Mouse (Mus musculus) liver, embryonic 11.5 days (tissue): Measurements from ENCODE around the gene Teddm2. TPM values are rescaled to one million over a fixed set of nuclear protein-coding genes. Genes with fewer than 3 reads are reported as not detected.

Source experiments
- ATAC-seq: fragments of 200-750 bp; cut with Nextera tagmentation; replicated peaks from 2 replicates; pipeline ENCODE4 v1.8.0; 2017; ENCODE audit warnings: moderate number of reproducible peaks, mild to moderate bottlenecking, moderate TSS enrichment, moderate library complexity; ENCODE audit not compliant: low FRiP score
- DNase-seq: peaks from one replicate; pipeline ENCODE4 v3.0.0-alpha.2; 2017; ENCODE audit warnings: low spot score
- H3K27ac ChIP-seq: fragments of 300-500 bp; sonication (generic); 2 replicates; pipeline ENCODE4 v1.5.1; 2014; ENCODE audit warnings: mild to moderate bottlenecking, low read depth, low read length, control low read depth
- H3K27me3 ChIP-seq: fragments of 300-500 bp; sonication (generic); replicated peaks from 2 replicates; pipeline ENCODE4 v1.6.1; 2014; ENCODE audit warnings: low read length, mixed read lengths; ENCODE audit not compliant: control insufficient read depth, insufficient read depth
- H3K36me3 ChIP-seq: fragments of 300-500 bp; sonication (generic); 2 replicates; pipeline ENCODE4 v1.6.1; 2014; ENCODE audit warnings: mild to moderate bottlenecking, low read length, moderate library complexity, mixed read lengths; ENCODE audit not compliant: control insufficient read depth, insufficient read depth
- H3K4me1 ChIP-seq: fragments of 300-500 bp; sonication (generic); replicated peaks from 2 replicates; pipeline ENCODE4 v1.6.1; 2014; ENCODE audit warnings: low read length, mixed read lengths; ENCODE audit not compliant: control insufficient read depth, insufficient read depth
- H3K4me2 ChIP-seq: fragments of 300-500 bp; sonication (generic); 2 replicates; pipeline ENCODE4 v1.6.1; 2014; ENCODE audit warnings: mild to moderate bottlenecking, control low read depth, moderate library complexity
- H3K4me3 ChIP-seq: fragments of 300-500 bp; sonication (generic); 2 replicates; pipeline ENCODE4 v1.5.1; 2014; ENCODE audit warnings: low read depth, low read length, control low read depth
- H3K9ac ChIP-seq: fragments of 300-500 bp; sonication (generic); 2 replicates; pipeline ENCODE4 v1.6.1; 2014; ENCODE audit warnings: low read depth, low read length, control low read depth
- H3K9me3 ChIP-seq: fragments of 300-500 bp; sonication (generic); 2 replicates; pipeline ENCODE4 v1.6.1; 2016; ENCODE audit warnings: low read length, inconsistent platforms, mixed read lengths; ENCODE audit not compliant: control insufficient read depth
- WGBS: fragments of 180-500 bp; shearing (Covaris S2); extraction: QIAGEN DNeasy Blood & Tissue Kit; methylation state at CpG from one replicate; pipeline ENCODE4 v1.1.7; 2014; 5-methylcytosine and 5-hydroxymethylcytosine counted together
- polyA plus RNA-seq: library from polyadenylated mRNA; unstranded; fragments of >200 nt; fragmentation: Nextera tagmentation; extraction: Ambion mirVana; gene quantifications from 2 replicates; pipeline ENCODE4 v1.2.1, GENCODE M21; 2014

Teddm2 gene
- polyA plus RNA-seq, 1 experiment from 2014 or later: 0.45 TPM

- H3K9me3 ChIP-seq: no peaks in the 10 kb centered on the region
- H3K9ac ChIP-seq: peak overlapping the region; percentile 66
- peaks cover 14% of the 10 kb centered on the region for H3K36me3 ChIP-seq
- 18% methylated on average over 22 of the region's 22 CpGs for WGBS
- ATAC-seq (peak; percentile 19; the same call in 1 of the 2 replicates), DNase-seq (no peak)
- H3K4me2 ChIP-seq: peak overlapping the region; percentile 94
- H3K4me1 ChIP-seq: peaks cover 10% of the 10 kb centered on the region
- peak overlapping the region; percentile 93 for H3K4me3 ChIP-seq
- peak overlapping the region; percentile 65 for H3K27ac ChIP-seq
- H3K27me3 ChIP-seq: no peaks in the 10 kb centered on the region
Observed at GRCm38 (mm10) chr1:153898989-153899730, 868 bp downstream of the Teddm2 start.

DNA sequence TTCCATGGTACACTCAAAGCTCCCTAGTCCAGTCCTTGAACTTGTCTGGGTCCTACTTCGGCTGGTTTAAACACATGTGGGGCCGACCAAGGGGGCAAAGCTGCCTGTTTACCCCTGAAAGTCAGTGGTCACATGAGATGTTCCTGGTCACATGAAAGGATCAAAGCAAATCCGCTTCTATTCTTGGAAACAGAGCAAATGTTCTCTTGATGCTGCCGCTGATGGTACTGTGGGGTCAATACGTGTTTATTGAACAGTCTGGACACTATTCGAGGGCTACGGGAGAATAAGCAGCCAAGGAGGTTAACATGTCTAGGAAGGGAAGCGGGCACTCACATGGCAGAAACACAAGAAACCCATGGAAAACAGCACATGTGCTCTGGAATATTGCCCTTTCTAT lies 2.8 kb downstream of the Teddm2 start:
- Histone ChIP-seq H3K4me3 (no peak overlapping the region), H3K27me3 (no peaks in the 10 kb centered on the region)
- WGBS: 75% methylated on average over 8 of the region's 8 CpGs

GRCm38 (mm10) chr1:153894979-153895378 lies 5.0 kb downstream of the Teddm2 start:
- no peak overlapping the region for H3K4me2 ChIP-seq
- ATAC-seq (no peak), DNase-seq (no peak)
- no peaks in the 10 kb centered on the region for H3K36me3 ChIP-seq
- H3K4me3 ChIP-seq: no peak overlapping the region
- WGBS: 33% methylated on average over 5 of the region's 5 CpGs
- peaks cover 6% of the 10 kb centered on the region for H3K4me1 ChIP-seq
- H3K9ac ChIP-seq: no peak overlapping the region
- no peaks in the 10 kb centered on the region for H3K9me3 ChIP-seq
- no peaks in the 10 kb centered on the region for H3K27me3 ChIP-seq
- no peak overlapping the region for H3K27ac ChIP-seq

More for the DNA sequence above, 2.8 kb downstream of the Teddm2 start:
- no peaks in the 10 kb centered on the region for H3K9me3 ChIP-seq
- H3K4me1 ChIP-seq: peaks cover 10% of the 10 kb centered on the region
- no peak overlapping the region for H3K27ac ChIP-seq
- ATAC-seq: no peak
- H3K4me2 ChIP-seq: no peak overlapping the region
- H3K9ac ChIP-seq: no peak overlapping the region
- no peaks in the 10 kb centered on the region for H3K36me3 ChIP-seq
- DNase-seq: no peak

GRCm38 (mm10) chr1:153894201-153894893 lies 5.7 kb downstream of the Teddm2 start:
- WGBS: 49% methylated on average over 8 of the region's 8 CpGs
- Histone ChIP-seq H3K27me3 (no peaks in the 10 kb centered on the region), H3K9me3 (no peaks in the 10 kb centered on the region), H3K4me2 (no peak overlapping the region), H3K4me1 (peaks cover 6% of the 10 kb centered on the region), H3K27ac (no peak overlapping the region), H3K36me3 (no peaks in the 10 kb centered on the region), H3K4me3 (no peak overlapping the region), H3K9ac (no peak overlapping the region)
- DNase-seq (no peak), ATAC-seq (no peak)

- WGBS: 69% methylated on average over 2 of the region's 2 CpGs
- Histone ChIP-seq H3K27ac (no peak overlapping the region), H3K9me3 (no peaks in the 10 kb centered on the region), H3K4me3 (no peak overlapping the region), H3K36me3 (no peaks in the 10 kb centered on the region), H3K9ac (no peak overlapping the region), H3K4me1 (peaks cover 1% of the 10 kb centered on the region; the same call in 1 of the 2 replicates), H3K4me2 (no peak overlapping the region), H3K27me3 (no peaks in the 10 kb centered on the region)
- no peak for DNase-seq
- ATAC-seq: no peak
Observed at GRCm38 (mm10) chr1:153893746-153894145, 6.3 kb downstream of the Teddm2 start.

GRCm38 (mm10) chr1:153891442-153891841 lies 8.6 kb downstream of the Teddm2 start, which contains the start of gene Teddm1a:
Gene Teddm1a, plus strand, starts transcription at chr1:153891742.
- Histone ChIP-seq H3K36me3 (no peaks in the 10 kb centered on the region), H3K9ac (no peak within 1 kb of the TSS), H3K27ac (no peak within 1 kb of the TSS), H3K4me2 (no peak within 1 kb of the TSS), H3K27me3 (no peaks in the 10 kb centered on the region), H3K4me1 (no peaks in the 10 kb centered on the region), H3K9me3 (no peaks in the 10 kb centered on the region), H3K4me3 (no peak within 1 kb of the TSS)
- ATAC-seq: no peak
- DNase-seq: no peak
- WGBS: 35% methylated on average over 4 of the region's 4 CpGs

- Histone ChIP-seq H3K27ac (no peak overlapping the region), H3K9ac (no peak overlapping the region), H3K27me3 (no peaks in the 10 kb centered on the region), H3K4me1 (no peaks in the 10 kb centered on the region), H3K9me3 (no peaks in the 10 kb centered on the region), H3K4me3 (no peak overlapping the region), H3K4me2 (no peak overlapping the region), H3K36me3 (no peaks in the 10 kb centered on the region)
- 91% methylated on average over 10 of the region's 10 CpGs for WGBS
- no peak for ATAC-seq
- no peak for DNase-seq
Observed at GRCm38 (mm10) chr1:153890121-153890520, 9.9 kb downstream of the Teddm2 start.

GRCm38 (mm10) chr1:153886024-153886633 lies 13.9 kb downstream of the Teddm2 start:
- Histone ChIP-seq H3K4me3 (no peak overlapping the region), H3K4me1 (no peaks in the 10 kb centered on the region), H3K36me3 (no peaks in the 10 kb centered on the region), H3K27me3 (no peaks in the 10 kb centered on the region), H3K27ac (no peak overlapping the region), H3K9ac (no peak overlapping the region), H3K4me2 (no peak overlapping the region), H3K9me3 (no peaks in the 10 kb centered on the region)
- no peak for ATAC-seq
- 49% methylated on average over 17 of the region's 17 CpGs for WGBS
- DNase-seq: no peak
